9 mouse cellular contexts compared by ENCODE assay signal in the genomic region with DNA sequence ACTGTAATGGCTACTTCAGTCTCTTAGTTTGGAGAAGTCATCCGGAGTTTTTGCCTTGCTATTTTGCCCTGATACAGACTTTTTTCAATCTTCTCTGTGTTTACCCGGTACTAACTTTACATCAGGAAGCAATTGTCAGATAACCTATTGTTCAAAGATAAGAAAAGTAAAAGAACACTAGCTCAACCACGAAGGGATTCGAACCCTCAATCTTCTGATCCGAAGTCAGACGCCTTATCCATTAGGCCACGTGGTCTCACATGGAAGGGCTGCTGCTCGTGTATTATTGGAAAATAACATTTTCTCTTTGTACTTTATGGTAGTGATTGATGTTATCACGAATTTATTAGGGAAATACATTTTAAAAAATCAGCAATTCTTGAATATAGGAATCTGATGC. TPM values are rescaled to one million over a fixed set of nuclear protein-coding genes. Genes with fewer than 3 reads are reported as not detected.
DNase-seq lines count a peak whose midpoint lies in the region; ATAC-seq and TF ChIP-seq lines count a peak whose summit lies in the region.
"Had no signal": no experiment of that assay in that cellular context is flagged by ENCODE, and none has a peak within 500 bp of the region (broad histone marks: within the 10 kb centered on the region; RNA-seq: fewer than 3 reads in every experiment).

No protein-coding gene starts in this region.

- no peaks in the 10 kb centered on the region for H3K27me3 ChIP-seq in C2C12 (ENCODE audit: control insufficient read depth, insufficient read depth, insufficient read length)
- H3K27me3 ChIP-seq in heart, embryonic 12.5 days (replicated peaks), result no peaks in the 10 kb centered on the region
- no peaks in the 10 kb centered on the region for H3K27me3 ChIP-seq in stomach, embryonic 14.5 days (ENCODE audit: control insufficient read depth, insufficient read depth, low read length)

- no peak overlapping the region for H3K27ac ChIP-seq in heart, embryonic 12.5 days (ENCODE audit: poor library complexity, severe bottlenecking)
- H3K27ac ChIP-seq in stomach, embryonic 14.5 days (ENCODE audit: low read length), result no peak overlapping the region
- H3K27ac ChIP-seq: macrophage had no signal

- no peaks in the 10 kb centered on the region for H3K36me3 ChIP-seq in C2C12 (ENCODE audit: control insufficient read depth, insufficient read depth)
- H3K36me3 ChIP-seq in heart, embryonic 12.5 days, result no peaks in the 10 kb centered on the region
- no peaks in the 10 kb centered on the region for H3K36me3 ChIP-seq in stomach, embryonic 14.5 days (ENCODE audit: control insufficient read depth, insufficient read depth, low read length)

- TF ChIP-seq CTCF in C2C12 (IDR thresholded peaks at IDR 0.05; ENCODE audit: control insufficient read depth, insufficient read depth, insufficient read length), result no peak

- peaks cover 28% of the 10 kb centered on the region for H3K4me1 ChIP-seq in heart, embryonic 12.5 days (replicated peaks)
- peaks cover 13% of the 10 kb centered on the region; the same call in 1 of the 2 replicates for H3K4me1 ChIP-seq in stomach, embryonic 14.5 days (ENCODE audit: control insufficient read depth, insufficient read depth, low read length)

- WGBS in heart, embryonic 12.5 days, result 1% methylated on average over 9 of the region's 9 CpGs
- 5% methylated on average over 9 of the region's 9 CpGs for WGBS in stomach, embryonic 14.5 days

- peak overlapping the region; percentile 29; the same call in 1 of the 2 replicates for H3K4me2 ChIP-seq in heart, embryonic 12.5 days
- H3K4me2 ChIP-seq in stomach, embryonic 14.5 days (replicated peaks; ENCODE audit: low read depth, low read length), result peak overlapping the region; percentile 16; the same call in 1 of the 2 replicates

- H3K79me2 ChIP-seq in C2C12 (ENCODE audit: control insufficient read depth, insufficient read depth), result no peaks in the 10 kb centered on the region

- DNase-seq in 3T3-L1 (ENCODE audit: low read depth, low spot score), result peak; percentile 87
- peak; percentile 35 to 66 for DNase-seq in cerebellum, postnatal 36 days
- peak; percentile 41 to 51 for DNase-seq in kidney, postnatal 4 days
- DNase-seq in lung, postnatal 14 days, result peak; percentile 55

- H3ac ChIP-seq in C2C12 (ENCODE audit: control insufficient read depth, insufficient read length, low read depth), result no peak overlapping the region

- H3K9ac ChIP-seq in heart, embryonic 12.5 days, result no peak overlapping the region
- no peak overlapping the region for H3K9ac ChIP-seq in stomach, embryonic 14.5 days (replicated peaks; ENCODE audit: low read depth, low read length)

- ATAC-seq in heart, embryonic 12.5 days (ENCODE audit: insufficient number of reproducible peaks, low FRiP score), result no peak
- ATAC-seq in stomach, embryonic 14.5 days (ENCODE audit: insufficient number of reproducible peaks, insufficient read depth, low FRiP score, low read depth), result no peak
- no peak for ATAC-seq in erythroid progenitor cell, adult 5-6 weeks (replicated peaks; ENCODE audit: low FRiP score, poor library complexity, severe bottlenecking)

- no peaks in the 10 kb centered on the region for H3K79me3 ChIP-seq in C2C12 (ENCODE audit: low read depth)

- no peaks in the 10 kb centered on the region for H3K9me3 ChIP-seq in heart, embryonic 12.5 days (replicated peaks)
- no peaks in the 10 kb centered on the region for H3K9me3 ChIP-seq in stomach, embryonic 14.5 days (ENCODE audit: control insufficient read depth, low read depth, low read length)

- no peak overlapping the region for H3K4me3 ChIP-seq in C2C12 (ENCODE audit: insufficient read depth, poor library complexity, severe bottlenecking)
- H3K4me3 ChIP-seq in heart, embryonic 12.5 days, result no peak overlapping the region
- H3K4me3 ChIP-seq in stomach, embryonic 14.5 days (ENCODE audit: low read depth, low read length), result no peak overlapping the region

TF ChIP-seq in C2C12, 6 proteins besides CTCF, POLR2A, EP300 and RAD21:
- TF ChIP-seq CEBPB (IDR thresholded peaks at IDR 0.05; ENCODE audit: low read depth), result no peak
- TF ChIP-seq MYOD1 (IDR thresholded peaks at IDR 0.05; ENCODE audit: control insufficient read depth, insufficient read length, low read depth), result no peak
- no peak for TF ChIP-seq MYOG (IDR thresholded peaks at IDR 0.05; ENCODE audit: control insufficient read depth, extremely low read depth, insufficient read length)
- TF ChIP-seq FOSL1 (IDR thresholded peaks at IDR 0.05; ENCODE audit: insufficient read depth, low read length, poor library complexity, severe bottlenecking), result no peak
- TF ChIP-seq USF1 (IDR thresholded peaks at IDR 0.05; ENCODE audit: low read depth), result peak; percentile 87
- peak; percentile 63 for TF ChIP-seq MAX (IDR thresholded peaks at IDR 0.05)

RNA-seq across cellular contexts. Expression of a gene that starts 15.1 kb away (rescaled TPM):
- polyA plus RNA-seq in C2C12 (2012; fragmentation: generic; extraction: Trizol), result 0.07 TPM
- polyA plus RNA-seq in heart, embryonic 12.5 days (2016; fragmentation: Nextera tagmentation; extraction: Ambion mirVana), result 0.45 and 0.58 TPM in 2 replicates
- polyA plus RNA-seq in stomach, embryonic 14.5 days (2014; fragmentation: Nextera tagmentation; extraction: Ambion mirVana), result 0.22 and 0.30 TPM in 2 replicates
- total RNA-seq in erythroid progenitor cell, adult 5-6 weeks (2015; ENCODE audit: low replicate concordance), result not detected in 2 replicates
- total RNA-seq in erythroid progenitor cell, adult 5-6 weeks (2017; ENCODE audit: low replicate concordance), result not detected in 2 replicates
- polyA plus RNA-seq: macrophage had no signal

RNA-seq across cellular contexts. Expression of a gene that starts 27.1 kb away (rescaled TPM):
- 6.9 TPM for polyA plus RNA-seq in C2C12 (2012; fragmentation: generic; extraction: Trizol)
- 4.4 and 5.2 TPM in 2 replicates for polyA plus RNA-seq in heart, embryonic 12.5 days (2016; fragmentation: Nextera tagmentation; extraction: Ambion mirVana)
- 4.8 and 6.7 TPM in 2 replicates for polyA plus RNA-seq in stomach, embryonic 14.5 days (2014; fragmentation: Nextera tagmentation; extraction: Ambion mirVana)
- total RNA-seq in erythroid progenitor cell, adult 5-6 weeks (2015; ENCODE audit: low replicate concordance), result 323 and 492 TPM in 2 replicates
- total RNA-seq in erythroid progenitor cell, adult 5-6 weeks (2017; ENCODE audit: low replicate concordance), result 3,110 and 3,215 TPM in 2 replicates

RNA-seq across cellular contexts. Expression of a gene that starts 29.9 kb away (rescaled TPM):
- polyA plus RNA-seq in C2C12 (2012; fragmentation: generic; extraction: Trizol), result 98.1 TPM
- 2.7 and 7.0 TPM in 2 replicates for polyA plus RNA-seq in heart, embryonic 12.5 days (2016; fragmentation: Nextera tagmentation; extraction: Ambion mirVana)
- polyA plus RNA-seq in stomach, embryonic 14.5 days (2014; fragmentation: Nextera tagmentation; extraction: Ambion mirVana), result 7.8 and 14.1 TPM in 2 replicates
- 180 and 320 TPM in 2 replicates for total RNA-seq in erythroid progenitor cell, adult 5-6 weeks (2015; ENCODE audit: low replicate concordance)
- 7,936 and 7,993 TPM in 2 replicates for total RNA-seq in erythroid progenitor cell, adult 5-6 weeks (2017; ENCODE audit: low replicate concordance)
- polyA plus RNA-seq: macrophage had no signal

RNA-seq across cellular contexts. Expression of a gene that starts 31.4 kb away (rescaled TPM):
- polyA plus RNA-seq in C2C12 (2012; fragmentation: generic; extraction: Trizol), result 5.5 TPM
- polyA plus RNA-seq in heart, embryonic 12.5 days (2016; fragmentation: Nextera tagmentation; extraction: Ambion mirVana), result 3.9 and 4.0 TPM in 2 replicates
- polyA plus RNA-seq in stomach, embryonic 14.5 days (2014; fragmentation: Nextera tagmentation; extraction: Ambion mirVana), result 5.5 and 7.8 TPM in 2 replicates
- total RNA-seq in erythroid progenitor cell, adult 5-6 weeks (2015; ENCODE audit: low replicate concordance), result 573 TPM in 2 replicates
- total RNA-seq in erythroid progenitor cell, adult 5-6 weeks (2017; ENCODE audit: low replicate concordance), result 250 and 889 TPM in 2 replicates
- polyA plus RNA-seq: macrophage had no signal

RNA-seq across cellular contexts. Expression of a gene that starts 38.1 kb away (rescaled TPM):
- polyA plus RNA-seq in C2C12 (2012; fragmentation: generic; extraction: Trizol), result not detected
- 2.6 and 2.9 TPM in 2 replicates for polyA plus RNA-seq in heart, embryonic 12.5 days (2016; fragmentation: Nextera tagmentation; extraction: Ambion mirVana)
- 0.17 TPM in 1 of 2 replicates, not detected in the other for polyA plus RNA-seq in stomach, embryonic 14.5 days (2014; fragmentation: Nextera tagmentation; extraction: Ambion mirVana)
- 1.4 and 4.2 TPM in 2 replicates for total RNA-seq in erythroid progenitor cell, adult 5-6 weeks (2015; ENCODE audit: low replicate concordance)
- total RNA-seq in erythroid progenitor cell, adult 5-6 weeks (2017; ENCODE audit: low replicate concordance), result 0.90 and 1.4 TPM in 2 replicates
- polyA plus RNA-seq: macrophage had no signal
